Mouse (Mus musculus): ENCODE data around the gene Chd2.

DNA sequence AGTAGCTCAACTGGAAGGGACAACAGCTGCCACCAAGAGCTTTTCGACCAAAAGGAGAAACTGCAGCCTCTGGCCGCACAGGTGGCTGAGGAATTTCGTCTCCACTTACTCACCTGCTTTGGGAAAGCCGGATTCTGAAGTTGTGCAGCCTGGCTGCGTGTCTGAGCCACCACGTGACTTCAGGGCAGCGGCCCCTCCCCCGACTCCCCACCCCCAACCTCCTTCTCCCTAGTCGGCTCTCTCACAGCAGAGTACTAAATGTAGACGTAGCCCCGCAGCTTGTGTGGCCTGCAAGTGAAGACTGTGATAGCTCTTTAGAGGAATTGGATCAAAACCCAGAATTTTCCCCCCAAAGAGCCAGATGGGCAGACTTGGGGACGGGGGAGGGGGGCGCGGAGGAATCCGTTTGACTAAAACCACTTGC lies 151.7 kb downstream of the Chd2 start:
- TF ChIP-seq POLR2A (IDR thresholded peaks at IDR 0.05; ENCODE audit: borderline replicate concordance, low read depth, low read length) (no peak), CTCF (IDR thresholded peaks at IDR 0.05; ENCODE audit: low read depth, low read length) (no peak)

All from bone marrow macrophage, adult 2 months (primary cell).